Mouse (Mus musculus) embryo, embryonic 10 days (tissue): ENCODE measurements around the gene Syt8.
A peak's percentile ranks its signal among the peaks of the same experiment; 100 is the strongest.

Experiments
- DNase-seq: peaks from one replicate; pipeline ENCODE4 v3.0.0-alpha.2; 2015; ENCODE audit warnings: low spot score

Syt8 gene

DNA sequence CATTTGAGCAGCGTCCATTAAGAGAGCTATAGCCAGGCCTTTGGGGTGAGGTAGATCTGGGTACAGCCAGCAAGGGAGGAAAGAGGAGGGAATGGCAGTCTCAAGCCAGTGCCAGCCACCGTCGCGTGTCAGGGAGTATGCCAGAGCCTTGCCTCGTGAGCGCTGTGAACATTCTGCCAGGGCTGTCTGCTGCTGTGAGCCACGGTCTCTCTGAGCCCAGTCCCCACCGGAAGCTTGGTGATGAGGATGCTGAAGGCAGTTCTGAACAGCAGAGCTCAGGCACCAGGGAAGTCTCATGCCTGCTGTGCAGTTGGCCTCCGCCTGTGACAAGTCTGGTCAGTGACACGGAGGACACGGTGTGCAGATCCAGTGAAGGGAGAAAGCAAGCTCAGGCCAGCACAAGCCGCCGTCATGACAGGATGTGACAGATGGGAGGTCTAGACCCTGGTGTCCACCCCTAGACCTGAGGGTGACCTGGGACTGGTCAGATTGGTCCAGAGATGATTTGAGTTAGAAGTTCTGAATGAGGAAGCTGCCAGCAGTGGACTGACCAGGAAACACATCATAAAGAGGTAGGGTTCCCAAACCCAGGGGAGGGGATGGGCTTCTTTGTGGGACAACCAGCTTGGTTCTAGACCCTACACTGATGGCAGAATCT is 42.3 kb downstream of the Syt8 start:
- no peak for DNase-seq

DNA sequence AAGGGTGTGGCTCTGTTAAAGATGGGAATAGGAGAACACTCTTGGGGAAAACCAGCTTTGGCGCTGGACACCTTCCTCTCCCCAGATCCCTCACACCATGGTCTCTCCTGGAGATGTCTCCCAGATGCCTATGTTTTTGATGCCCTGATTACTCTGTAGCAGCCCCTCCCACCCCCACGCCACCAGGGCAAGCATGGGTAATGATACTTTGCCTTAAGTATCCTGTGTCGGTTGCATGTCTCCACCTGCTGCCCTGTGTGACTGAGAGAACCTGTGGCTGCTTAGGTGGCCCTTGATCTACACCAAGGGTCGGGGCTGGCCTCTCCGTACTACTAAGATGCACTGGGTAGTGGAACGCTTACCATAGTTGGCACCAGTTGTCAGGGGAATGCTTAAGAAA is 43.4 kb downstream of the Syt8 start:
- no peak for DNase-seq

DNA sequence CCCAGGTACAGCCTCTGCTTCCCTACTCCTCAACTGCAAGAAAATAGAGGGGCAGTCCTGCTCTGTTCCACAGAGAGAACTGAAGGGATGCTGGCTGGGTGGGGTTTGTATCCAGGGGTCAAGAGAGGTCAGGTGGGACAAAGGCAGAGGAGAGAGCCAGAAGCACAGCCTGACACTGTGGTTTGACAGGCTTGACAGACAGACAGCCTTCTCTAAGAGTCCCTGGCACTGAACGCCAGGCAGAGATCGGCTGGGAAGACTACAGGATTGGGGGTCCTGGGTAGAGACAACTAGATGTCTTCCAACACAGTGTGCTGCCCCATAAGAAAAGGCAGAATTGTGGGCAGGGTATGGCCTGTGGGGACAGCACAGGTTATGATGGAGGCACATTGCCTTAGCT is 43.9 kb downstream of the Syt8 start:
- DNase-seq = no peak

DNA sequence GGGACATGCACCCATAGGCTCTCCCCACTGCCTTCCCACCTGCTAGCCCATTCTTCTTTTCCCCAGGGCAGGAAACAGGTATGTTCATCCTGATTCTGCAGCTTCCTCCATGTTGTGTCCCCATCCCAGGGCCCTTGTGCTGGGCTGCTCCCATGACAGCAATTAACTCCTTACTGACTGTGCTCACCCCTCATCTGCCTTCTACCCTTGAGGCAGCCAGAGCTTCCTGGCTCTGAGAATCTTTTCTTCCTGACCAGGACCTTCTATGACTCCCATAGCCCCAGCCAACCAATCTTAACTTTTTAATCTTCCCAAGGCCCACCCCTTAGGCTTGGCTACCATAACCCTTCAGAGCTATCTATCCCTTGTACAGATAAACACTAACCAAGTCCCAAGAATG is 44.7 kb downstream of the Syt8 start:
- DNase-seq = no peak

DNA sequence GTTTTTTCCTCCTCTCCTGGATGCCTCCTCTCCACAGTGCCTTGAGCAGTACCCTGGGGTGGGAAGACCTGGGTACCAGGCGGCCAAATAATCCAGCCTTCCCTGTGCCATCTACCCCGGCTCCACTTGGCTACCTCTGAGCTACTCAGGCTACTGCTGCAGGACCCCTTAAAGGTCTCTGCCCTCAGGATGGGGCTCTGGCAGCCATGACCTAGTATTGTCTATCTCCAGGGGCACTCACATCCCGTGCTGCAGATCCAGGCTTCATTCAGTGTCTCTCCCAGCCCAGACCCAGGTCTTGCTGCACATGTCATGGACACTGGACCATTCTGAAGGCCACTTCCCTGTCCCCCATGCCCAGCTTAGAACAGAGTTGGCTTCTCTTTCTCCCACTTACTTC is 45.2 kb downstream of the Syt8 start:
- DNase-seq = no peak

DNA sequence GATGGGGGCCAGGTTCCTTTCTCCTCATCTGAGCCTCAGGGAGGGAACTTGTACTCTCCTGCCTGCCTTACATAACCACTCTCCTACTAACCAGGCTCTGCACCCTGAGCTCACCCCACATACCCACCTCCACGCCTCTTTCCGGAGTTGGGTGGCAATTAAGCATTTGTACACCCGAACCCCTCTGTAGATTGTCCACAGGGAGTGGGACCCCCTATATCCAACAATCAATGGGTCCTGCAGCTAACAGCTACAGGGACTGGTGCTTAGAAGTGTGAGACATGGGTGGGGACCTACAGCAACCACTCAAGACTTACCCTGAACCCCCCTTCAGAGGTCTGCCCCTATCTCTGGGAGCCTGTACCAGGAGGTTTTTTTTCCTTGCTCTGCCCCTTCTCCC is 46.0 kb downstream of the Syt8 start:
- no peak for DNase-seq

DNA sequence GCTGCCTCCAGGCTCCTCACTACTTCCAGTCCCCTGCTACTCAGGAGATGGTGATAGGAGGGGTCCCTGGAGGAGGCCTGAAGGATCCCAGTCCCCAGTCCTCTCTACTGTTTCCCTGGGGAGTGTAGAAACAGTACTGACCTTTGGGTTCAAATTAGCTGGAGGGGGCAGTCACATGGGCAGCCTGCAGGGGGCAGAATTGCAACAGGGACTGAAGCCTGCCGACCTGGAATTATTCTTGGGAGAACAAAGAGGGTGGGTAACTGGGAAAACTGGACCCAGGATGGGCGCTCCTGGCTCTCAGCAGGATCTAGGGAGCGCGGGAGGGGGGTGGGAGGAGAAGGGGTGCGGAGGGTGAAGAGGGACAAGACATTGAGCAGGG is 46.5 kb downstream of the Syt8 start:
- peak; percentile 80 for DNase-seq

DNA sequence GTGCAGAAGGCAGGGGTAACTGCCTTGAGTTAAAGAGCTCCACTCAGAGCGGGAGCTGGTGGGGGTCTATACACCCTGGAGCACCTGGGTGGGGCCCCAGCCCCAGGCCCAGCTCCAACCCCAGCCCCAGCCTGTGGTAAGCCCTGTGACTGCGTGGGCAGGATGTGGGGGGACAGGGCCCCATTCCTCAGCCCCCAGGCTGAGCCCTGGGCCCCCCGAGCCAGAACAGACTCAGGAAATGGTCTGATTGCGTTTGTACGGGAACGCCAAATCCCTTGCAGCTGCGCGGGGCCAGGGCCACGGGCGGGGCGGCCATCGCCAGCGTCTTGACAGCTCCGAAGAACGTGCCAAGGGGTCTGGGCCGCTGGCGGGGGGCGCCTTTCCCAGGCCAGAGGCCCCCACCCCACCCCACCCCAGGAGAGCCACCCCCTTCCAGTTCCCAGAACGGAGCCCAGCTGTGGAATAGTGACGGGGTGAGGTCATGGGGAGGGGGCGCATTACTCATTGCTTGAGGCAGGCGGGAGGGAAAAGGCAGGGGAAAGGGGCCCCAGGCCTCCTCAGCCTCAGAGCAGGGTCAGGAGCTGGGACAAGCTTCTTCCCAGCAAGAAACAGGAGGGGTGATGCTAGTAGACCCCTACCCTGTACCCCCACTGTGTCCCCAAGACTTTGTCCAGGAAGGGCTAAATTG is 47.1 kb downstream of the Syt8 start:
- peak; percentile 67 for DNase-seq

DNA sequence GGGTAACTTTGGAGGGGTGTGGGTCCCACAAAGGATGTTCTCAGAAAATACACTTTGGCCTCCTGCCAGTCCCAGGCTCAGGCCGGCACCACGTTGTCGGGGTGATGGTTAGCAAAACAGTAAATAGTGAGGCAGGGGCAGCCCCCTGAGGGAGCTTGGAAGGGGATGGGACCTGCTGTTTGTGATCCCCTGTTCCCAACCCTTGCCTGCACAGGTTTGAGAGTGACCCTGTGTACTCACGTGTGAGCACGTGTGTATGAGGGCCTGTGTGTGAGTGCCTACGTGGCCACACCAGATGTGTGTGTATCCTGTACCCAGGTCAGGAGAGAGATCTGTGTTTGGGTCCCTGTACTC is 47.6 kb downstream of the Syt8 start:
- peak; percentile 49 for DNase-seq

DNA sequence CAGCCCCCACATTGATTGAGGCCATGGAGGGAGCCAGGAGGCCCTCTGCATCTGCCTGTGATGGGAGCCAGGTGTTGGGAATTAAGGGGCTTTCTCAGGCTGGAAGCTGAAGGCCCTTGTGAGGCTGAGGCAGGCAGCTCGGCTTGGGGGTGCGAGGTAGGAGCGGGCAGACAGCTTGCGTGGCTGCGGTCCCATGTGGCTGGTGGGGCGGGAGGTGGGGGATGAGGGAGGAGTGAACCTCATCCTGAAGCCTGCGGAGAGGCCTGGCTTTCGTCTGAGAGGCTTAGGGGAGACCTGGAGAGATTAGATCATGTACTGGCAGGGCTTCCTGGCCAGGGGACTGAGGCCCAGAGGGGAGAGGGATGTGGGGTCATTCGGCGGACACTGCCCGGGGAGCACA is 48.5 kb downstream of the Syt8 start:
- peak; percentile 47 for DNase-seq

DNA sequence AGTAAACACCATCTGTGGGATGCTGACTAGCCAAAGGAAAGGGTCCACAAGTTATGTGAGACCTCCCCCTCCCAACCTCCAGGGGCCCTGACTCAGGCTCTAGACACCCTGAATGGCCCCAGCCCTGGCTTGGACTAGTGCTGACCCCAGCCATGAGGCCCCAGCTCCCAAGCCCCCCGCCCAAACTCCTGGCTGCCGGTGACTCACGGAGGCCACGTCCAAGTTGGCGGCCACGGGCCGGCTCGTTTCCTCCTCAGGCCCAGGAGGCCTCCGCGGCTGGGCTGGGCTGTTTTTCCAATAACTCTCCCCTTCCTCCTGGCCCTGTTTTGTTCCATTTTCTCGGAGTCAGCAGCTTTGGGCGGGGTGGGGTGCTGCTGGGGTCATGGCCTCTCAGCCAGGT is 50.1 kb downstream of the Syt8 start:
- no peak for DNase-seq

DNA sequence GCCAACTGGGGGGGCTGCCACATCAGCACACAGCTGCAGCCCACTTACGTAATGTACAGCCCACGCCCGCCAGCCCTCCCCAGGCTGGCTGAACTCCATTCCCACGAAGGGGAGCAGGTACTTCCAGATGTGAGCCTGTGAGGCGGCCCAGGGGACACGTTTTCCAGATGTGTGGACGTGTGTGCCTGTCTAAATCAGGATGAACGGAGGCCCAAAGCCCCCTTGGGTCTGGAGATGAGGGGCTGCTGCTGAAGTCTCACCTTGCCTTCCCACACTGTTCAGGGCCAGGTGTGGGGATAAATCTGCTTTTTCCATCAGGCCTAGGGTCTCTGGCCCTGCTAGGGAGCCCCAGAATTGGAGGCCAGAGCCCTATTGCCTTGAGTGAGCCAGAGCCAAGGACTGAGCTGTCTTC is 52.1 kb downstream of the Syt8 start:
- no peak for DNase-seq

DNA sequence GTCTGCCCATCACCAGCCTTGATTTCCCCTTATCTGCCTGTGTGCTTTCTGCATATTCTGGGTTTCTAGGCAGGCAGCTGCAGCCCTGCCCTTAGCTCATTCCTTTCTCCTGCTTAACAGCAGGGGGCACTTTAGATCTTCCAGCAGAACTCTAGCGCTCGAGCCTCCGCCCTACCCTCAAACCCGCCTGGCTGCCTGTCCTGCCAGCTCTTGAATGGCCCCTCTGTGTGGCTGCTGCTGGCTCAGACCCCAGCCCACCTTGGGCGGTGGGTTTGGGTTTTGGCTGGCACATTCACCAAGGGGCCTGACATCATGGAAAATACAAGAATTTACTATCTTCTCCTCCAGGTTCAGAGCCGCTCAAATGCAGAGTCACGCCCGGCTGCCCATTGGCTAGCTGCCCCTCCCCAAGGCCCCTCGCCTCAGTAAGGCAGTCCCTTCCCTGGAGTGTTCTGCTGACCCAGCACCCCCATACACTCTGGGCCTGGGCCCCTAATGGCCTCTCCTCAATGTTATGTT is 52.8 kb downstream of the Syt8 start:
- DNase-seq = peak; percentile 89

DNA sequence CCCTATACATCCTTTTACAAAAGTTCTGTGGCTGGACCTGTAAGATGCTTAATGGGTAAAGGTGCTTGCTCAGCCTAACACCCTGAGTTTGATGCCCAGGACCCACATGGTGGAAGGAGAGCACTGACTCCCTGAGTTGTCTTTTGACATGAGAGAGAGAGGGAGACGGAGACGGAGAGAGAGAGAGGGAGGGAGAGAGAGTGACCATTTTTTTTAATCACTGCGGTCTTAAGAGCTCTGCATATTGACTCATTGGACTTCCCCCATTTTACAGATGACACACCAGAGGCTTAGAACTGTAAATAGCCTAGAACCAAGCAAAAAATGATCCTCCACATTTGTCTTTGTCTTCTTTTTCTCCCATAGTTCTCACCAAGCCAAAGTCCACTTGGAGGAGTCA is 53.4 kb downstream of the Syt8 start:
- no peak for DNase-seq
